Mouse (Mus musculus): ENCODE measurements around the gene Bscl2.
A peak's percentile ranks its signal among the peaks of the same experiment; 100 is the strongest.
"Not testable (repeated sequence)": the region's sequence is repeated elsewhere in the genome, so short reads cannot be mapped to it uniquely, and the experiment has no call there.

Bscl2 gene

GRCm38 (mm10) chr19:8831262-8831661 is 6.0 kb upstream of the Bscl2 start:
- no peak for DNase-seq

GRCm38 (mm10) chr19:8832971-8833370 is 4.3 kb upstream of the Bscl2 start:
- no peak for DNase-seq

GRCm38 (mm10) chr19:8836327-8836726 is 940 bp upstream of the Bscl2 start:
- DNase-seq, result not testable (repeated sequence)

- DNase-seq, result peak; percentile 52 to 62
Measured at GRCm38 (mm10) chr19:8838041-8838730, 919 bp downstream of the Bscl2 start.

GRCm38 (mm10) chr19:8839103-8839907 is 2.0 kb downstream of the Bscl2 start, which contains the start of gene Gng3:
Gene Gng3 (minus strand): TSS chr19:8839194.
- peak; percentile 89 to 91 for DNase-seq

GRCm38 (mm10) chr19:8839908-8840791 is 2.9 kb downstream of the Bscl2 start:
- peak; percentile 80 to 83 for DNase-seq

GRCm38 (mm10) chr19:8841012-8841411 is 3.7 kb downstream of the Bscl2 start:
- peak in 1 of 2 experiments; percentile 34 for DNase-seq

GRCm38 (mm10) chr19:8842961-8843360 is 5.7 kb downstream of the Bscl2 start:
- DNase-seq, result no peak

- peak; percentile 79 to 82 for DNase-seq
Measured at GRCm38 (mm10) chr19:8844371-8845129, 7.3 kb downstream of the Bscl2 start.

GRCm38 (mm10) chr19:8848356-8848755 is 11.1 kb downstream of the Bscl2 start:
- DNase-seq, result no peak

GRCm38 (mm10) chr19:8850402-8850901 is 13.2 kb downstream of the Bscl2 start, which contains the start of gene Lrrn4cl:
Gene Lrrn4cl (plus strand): TSS chr19:8850768.
- no peak for DNase-seq

- DNase-seq, result no peak
Measured at GRCm38 (mm10) chr19:8851639-8852038, 14.4 kb downstream of the Bscl2 start.

- DNase-seq, result no peak
Measured at GRCm38 (mm10) chr19:8852236-8852928, 15.1 kb downstream of the Bscl2 start.

- DNase-seq, result no peak
Measured at GRCm38 (mm10) chr19:8853117-8853516, 15.8 kb downstream of the Bscl2 start.

GRCm38 (mm10) chr19:8857689-8858088 is 20.4 kb downstream of the Bscl2 start:
- peak in 1 of 2 experiments; percentile 33 for DNase-seq

- peak; percentile 31 to 33 for DNase-seq
Measured at GRCm38 (mm10) chr19:8859018-8859417, 21.8 kb downstream of the Bscl2 start.

- DNase-seq, result no peak
Measured at GRCm38 (mm10) chr19:8864265-8864664, 27.0 kb downstream of the Bscl2 start.

- not testable (repeated sequence) for DNase-seq
Measured at GRCm38 (mm10) chr19:8870381-8870780, 33.1 kb downstream of the Bscl2 start.

- DNase-seq, result no peak
Measured at GRCm38 (mm10) chr19:8870838-8871237, 33.6 kb downstream of the Bscl2 start.

- DNase-seq, result peak; percentile 97 to 98
Measured at GRCm38 (mm10) chr19:8871267-8872186, 34.3 kb downstream of the Bscl2 start, which contains the start of gene Ubxn1. Gene Ubxn1 (plus strand): TSS chr19:8871496.

All from cerebellum, postnatal 36 days (tissue).